Mouse (Mus musculus): ENCODE measurements at regions not wholly inside any gene's neighbourhood (a gene's known extent, or its start where the extent isn't known, plus 50 kb on each side); places are given as distances from the start of the nearest gene placed in this dataset.

DNA sequence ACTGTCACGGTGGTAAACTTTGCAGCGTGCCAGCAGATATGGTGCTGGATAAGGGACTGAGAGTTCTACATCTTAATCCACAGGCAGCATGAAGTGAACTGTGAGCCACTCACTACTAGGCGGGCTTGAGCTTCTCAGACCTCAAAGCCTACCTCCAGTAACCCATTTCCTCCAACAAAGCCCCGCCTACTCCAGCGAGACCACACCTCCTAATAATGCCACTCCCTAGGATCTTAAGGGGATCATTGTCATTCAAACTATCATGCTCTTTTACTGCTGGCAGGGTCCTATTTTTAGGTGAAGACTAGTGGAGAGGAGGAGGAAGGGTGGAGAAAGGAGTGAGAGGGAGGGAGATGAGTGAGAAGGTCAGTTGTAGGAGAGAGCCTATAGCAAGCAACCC, 122.0 kb downstream of the Mycn start:
- DNase-seq (ENCODE audit: low spot score in 2 of 2), result no peak

DNA sequence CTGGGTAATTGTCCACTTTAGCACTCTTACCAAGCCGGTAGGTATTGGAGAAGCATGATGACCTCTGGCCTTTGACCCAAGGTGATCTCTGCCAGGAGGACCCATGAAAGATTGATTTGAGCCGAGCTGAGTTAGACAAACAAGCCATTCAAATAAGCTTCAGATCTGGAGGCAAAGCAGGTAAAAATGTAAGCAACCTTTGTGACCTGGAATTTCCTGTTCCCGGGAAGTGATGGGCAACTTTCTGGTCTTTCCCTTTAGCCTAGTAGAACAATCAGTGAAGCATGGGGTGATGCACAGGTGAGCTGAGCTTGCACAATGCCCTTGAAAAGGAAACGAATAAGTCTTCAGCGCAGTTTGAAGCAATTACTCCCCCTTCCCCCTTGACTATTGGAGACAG, 127.0 kb downstream of the Mycn start:
- DNase-seq (ENCODE audit: low spot score in 2 of 2), result no peak

DNA sequence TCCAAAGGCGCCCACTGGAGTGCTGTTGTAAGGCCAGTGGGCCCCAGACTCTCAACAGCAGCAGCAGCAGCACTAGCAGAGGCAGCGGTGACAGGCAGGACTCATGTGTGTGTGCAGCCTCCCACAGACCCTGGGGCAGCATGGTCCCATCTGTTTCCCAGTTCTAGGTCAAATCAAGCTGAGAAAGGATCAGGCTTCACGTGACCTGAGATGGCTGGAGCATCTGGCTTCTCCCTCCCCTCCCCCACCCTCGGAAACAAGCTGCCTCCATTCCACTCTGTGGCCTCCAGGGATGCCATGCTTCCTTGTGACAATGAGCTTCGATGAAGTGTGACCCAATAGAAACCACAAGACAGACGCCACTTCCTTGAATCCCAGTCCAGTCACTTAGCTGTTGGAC, 128.8 kb downstream of the Mycn start:
- DNase-seq (ENCODE audit: low spot score in 2 of 2), result no peak

DNA sequence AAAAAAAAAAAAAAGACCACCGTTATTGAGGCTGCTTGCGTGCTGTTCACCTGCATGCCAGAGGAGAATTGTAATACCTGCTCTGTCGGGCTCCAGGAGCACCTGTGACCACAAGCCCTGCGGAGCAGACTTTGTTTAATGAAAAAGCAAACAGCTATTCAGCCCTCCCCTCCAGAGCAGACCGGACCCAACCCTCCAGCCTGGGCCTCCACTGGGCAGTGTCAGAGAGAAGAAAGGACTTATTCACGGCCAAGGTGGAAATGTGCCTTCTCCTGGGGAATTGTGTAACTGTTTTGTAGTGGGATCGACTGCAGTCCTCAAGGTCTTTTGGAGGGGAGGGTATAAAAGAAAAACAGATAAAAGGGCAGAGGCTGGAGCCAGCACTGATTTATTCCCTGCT, 130.8 kb downstream of the Mycn start:
- DNase-seq (ENCODE audit: low spot score in 2 of 2), result no peak

DNA sequence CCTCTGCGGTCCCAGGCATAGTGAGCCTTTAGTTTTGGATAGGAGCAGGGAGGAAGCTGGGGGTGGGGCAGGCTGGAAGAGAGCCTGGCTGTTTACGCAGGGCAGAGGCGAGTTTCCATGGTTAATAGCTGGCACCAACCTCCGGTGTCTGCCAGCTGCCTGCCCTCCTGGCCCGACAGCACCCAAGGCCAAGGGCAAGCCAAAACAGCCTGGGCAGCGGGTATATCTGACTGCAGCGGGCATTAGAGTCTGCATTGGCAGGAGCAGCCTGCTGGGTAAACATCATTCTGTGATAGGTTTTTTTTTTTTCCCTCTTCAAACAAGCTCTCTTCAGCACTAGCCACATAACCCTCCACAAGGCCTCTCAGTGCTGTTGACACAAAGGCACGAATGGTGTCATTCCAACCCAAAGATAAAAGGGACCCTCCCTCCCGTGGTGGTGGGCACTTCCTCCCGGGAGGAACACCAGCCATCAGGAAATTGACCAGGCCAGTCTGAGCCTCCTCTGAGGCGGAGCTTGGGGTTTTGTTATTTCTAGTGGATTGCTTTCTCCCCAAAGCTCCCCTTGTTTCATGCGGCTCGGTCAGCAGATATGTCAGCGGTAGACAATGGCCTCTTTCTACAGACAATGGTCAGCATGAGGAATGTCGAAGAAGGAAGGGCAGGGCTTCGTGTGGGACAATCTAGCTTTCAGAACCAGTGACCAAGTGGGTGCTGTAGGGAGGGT, 131.4 kb downstream of the Mycn start:
- peak; percentile 19 to 25 for DNase-seq (ENCODE audit: low spot score in 2 of 2)

DNA sequence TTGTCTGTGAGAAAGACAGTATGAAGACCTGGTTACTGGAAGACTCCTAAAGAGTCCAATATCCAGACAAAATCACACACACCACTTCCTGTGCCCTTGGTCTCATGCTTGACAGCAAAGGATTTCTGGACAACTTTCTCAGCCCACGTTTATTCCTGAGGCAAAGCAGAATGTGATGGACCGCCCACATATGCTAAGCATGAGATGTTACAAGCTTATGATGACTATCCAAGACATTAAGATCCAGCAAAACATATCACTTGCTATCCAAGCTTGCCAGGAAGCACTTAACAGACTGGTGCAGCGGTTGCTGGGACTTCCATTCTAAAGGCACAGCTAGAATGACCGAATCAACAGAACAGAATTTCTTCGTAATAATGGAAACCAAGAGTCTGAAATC, 133.6 kb downstream of the Mycn start:
- peak in 1 of 2 experiments; percentile 52 for DNase-seq (ENCODE audit: low spot score in 2 of 2)

DNA sequence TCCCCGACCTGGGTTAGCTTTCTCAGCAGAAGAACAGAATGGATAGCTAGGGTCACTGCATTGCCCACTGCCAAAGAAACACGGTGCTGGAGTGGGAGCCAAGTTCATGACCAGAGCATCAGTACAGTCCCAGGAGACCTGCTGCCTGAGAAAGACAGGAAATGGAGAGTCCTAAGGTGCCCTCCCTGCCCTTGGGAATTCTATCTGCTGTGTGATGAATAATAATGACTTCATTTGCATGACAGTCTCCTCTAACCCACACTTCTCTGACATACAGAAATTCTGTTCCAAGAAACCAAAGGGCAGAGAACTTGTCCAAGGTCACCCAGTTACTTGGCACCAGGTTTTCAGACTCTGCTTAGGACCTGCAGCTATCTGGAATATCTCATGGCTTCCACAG, 138.1 kb downstream of the Mycn start:
- DNase-seq (ENCODE audit: low spot score in 2 of 2), result no peak

DNA sequence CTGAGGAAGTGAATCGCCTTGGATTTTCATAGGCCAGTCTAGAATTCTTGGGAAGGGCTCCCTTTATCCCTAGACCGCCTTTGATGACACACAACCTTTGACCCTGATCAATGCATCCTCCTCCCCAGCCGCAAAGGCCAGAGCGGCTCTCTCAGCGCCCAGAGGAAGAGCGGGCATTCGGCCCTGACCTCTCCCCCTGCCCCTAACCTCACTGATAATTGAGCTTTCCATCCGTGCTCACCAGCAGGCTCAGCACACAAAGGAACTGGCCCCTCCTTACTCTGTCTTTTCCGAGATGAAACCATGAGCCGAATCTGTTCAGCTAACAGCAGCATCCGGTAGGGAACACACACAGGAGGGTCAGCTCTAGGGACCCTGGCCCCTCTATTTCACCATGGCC, 139.3 kb downstream of the Mycn start:
- DNase-seq (ENCODE audit: low spot score in 2 of 2), result no peak

DNA sequence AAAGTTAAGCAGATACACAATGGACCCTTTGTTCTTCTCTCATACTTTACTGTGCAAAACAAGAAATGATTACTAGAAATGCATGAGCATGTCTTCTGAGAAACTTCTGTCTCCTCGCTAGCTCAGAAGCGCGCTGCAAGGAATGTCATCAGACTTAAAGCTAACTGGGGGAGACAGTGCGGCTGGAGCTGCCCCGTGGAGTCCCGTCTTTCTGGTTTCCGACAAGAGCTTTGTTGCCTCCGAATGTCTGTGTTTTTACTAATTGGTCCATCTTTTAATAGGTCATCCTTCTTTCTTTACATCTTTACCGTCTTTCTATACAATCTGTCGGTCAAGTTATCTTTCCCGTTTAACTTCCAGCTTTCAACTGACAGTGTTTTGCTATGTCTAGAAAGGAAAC, 140.0 kb downstream of the Mycn start:
- no peak for DNase-seq (ENCODE audit: low spot score in 2 of 2)

DNA sequence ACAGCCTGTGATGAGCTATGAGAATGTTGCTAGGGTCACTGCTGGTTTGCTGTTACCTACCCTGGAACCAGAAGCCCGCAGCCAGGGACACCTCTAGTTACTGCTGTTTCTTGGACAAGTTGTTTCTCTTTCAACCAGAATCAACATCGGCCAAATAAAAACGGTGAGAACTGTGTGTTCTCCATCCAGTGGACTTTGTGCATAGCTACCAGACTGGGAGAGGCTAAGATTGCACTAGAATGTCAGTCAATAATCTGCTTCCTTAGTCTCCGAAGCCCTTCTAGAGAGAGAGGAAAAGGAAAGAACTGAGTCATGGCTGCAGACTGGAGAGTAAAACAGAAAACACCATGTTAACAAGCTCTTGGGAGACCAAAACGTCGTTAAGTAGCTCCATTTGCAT, 141.6 kb downstream of the Mycn start:
- no peak for DNase-seq (ENCODE audit: low spot score in 2 of 2)

DNA sequence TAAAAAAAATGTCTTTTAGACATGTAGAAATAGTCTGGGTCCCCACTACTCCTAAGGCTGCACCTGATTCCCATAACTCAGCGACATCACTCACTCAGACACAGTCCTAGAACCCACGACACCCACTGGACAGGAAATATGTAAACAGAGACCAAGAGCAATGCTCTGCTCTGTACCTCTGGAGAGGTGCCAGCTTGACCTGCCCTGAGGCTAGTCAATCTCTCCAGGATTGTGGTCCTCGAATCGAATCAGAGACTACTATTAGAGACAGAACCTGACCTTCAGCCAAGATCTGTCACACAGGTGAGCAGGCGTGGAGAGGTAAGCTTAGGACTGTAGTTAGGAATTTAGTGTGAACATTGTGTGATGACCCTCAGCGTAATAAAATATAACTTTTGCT, 152.7 kb downstream of the Mycn start:
- DNase-seq (ENCODE audit: low spot score in 2 of 2), result no peak

DNA sequence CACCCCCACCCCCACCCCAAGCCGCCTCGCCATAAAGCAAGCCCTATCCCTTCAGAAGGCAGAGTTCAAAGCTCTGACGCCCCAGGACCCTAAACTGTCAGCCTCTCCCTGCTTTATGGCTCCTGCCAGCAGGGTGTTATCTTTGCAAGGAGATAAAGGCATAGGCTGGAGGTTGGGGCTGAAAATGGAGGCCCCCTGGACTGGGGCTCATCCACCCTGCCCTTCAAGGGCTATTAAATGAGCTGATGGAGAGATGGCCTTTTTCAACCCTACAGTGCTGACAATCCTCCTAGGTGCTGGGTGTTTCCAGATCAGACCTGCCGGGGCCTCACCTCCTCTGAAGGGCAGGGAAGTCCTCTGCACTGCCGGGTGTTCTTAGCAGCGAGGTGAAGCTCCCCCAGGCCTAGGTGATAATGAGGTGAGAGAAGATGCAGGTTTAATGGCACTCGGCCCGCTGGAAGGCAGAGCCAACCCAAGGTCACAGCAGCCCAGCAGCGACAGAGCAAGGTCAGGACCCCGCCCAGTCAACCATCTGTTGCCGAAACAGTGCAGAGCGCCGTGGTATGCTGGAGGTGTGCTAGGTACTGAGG, 153.4 kb downstream of the Mycn start:
- no peak for DNase-seq (ENCODE audit: low spot score in 2 of 2)

DNA sequence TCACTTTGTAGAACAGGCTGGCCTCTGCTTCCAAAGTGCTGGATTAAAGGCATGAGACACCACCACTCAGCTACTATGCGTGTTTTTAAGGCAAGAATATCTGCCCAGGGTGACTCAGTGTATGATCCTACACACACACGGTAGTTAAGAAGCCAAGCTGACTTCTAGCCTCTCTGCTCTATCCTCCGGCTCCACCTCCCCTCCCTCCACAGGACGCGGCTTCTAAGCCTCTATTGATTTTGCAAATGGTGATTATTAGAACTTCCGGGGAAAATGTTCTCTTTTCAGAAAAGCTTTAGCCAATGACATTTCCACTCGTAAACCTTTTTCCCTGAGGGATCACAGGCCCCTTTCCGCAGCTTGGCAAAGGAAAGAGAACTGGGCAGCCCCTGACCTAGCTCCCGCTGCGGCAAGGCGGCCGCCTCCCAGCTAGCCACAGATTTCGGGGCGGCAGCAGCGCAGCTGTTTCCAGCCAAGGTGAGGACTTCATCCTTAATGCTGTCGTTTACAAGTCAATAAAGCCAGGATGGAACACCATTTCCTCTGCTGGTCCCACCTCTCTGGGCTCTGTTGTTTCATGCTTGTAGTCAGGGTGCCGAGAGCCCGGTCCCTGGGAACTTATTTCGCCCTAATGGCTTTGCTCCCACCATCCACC, 154.0 kb downstream of the Mycn start:
- no peak for DNase-seq (ENCODE audit: low spot score in 2 of 2)

DNA sequence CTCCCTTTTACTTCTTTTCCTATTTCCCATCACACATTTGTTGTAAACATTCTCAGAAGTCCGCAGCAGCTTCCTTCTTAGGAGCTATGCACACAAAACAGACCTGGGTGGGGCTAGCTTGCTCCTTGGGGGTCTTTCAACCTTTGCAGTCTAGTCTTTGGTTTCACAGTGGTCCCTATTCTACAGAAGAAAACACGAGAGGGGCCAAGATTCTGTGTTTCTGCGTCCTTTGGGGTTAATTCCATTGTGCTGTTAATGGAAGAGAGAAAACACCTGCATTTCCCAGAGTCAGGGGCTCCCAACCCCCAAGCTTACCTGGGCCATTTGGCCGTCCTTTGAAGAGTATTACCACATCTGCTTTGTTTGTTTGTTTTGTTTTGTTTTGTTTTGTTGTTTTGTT, 154.6 kb downstream of the Mycn start:
- DNase-seq (ENCODE audit: low spot score in 2 of 2), result no peak

DNA sequence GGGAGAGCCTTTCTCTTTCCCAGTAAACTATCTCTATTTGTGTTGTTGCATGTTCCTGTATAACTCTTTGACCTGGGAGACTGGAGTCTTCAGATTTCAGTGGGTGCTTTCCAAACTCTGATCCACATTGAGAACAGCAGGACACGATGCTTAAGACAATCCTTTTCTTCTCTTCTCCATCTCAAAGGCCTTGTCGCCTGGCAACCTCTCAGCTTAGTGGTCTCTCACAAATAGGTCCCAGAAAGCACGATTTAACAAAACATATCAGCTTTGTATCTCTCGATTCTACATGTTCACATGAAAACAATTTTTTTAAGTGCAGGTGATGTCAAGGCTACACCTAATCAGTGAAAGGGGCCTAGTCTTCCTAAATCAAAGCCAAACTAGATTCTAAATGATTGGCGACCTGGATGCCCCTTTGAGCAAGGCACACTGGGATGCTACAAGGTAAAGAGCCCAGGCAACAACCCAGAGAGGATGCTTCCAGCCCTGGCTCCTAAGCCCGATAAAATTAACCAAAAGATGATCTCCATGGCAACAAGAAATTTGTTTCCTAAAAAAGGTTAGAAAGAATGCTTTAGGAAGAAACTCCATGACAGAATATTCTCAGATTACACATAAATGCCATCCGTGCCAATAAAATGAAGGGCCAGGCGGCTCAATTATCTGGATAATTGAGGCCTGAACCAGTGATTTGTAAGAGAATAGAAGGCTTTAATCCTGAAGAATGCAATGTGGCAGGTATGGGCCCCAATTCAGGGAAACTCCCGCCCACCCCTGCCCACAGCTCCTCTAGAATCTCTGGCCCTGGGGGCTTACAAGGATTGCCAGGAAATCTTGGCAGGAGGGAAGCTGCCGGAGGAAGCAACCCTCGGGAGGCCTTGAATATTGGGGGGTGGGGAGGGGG, 157.8 kb downstream of the Mycn start:
- DNase-seq (ENCODE audit: low spot score in 2 of 2), result no peak

DNA sequence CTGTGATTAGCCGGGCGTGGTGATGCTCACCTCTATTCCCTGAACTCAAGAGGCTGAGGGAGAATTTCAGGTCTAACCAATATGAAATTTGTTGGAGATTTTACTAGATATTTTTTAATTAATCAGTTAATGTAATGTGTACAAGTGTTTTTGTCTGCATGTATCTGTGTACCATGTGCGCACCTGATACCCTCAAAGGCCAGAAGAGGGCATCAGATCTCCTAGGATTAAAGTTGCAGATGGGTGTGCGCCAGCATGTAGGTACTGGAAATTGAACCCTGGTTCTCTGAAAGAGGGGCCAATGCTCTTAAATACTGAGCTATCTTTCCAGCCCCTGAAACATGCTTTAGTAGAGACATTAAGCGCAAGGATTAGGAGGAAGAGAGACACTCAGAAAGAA, 160.2 kb downstream of the Mycn start:
- DNase-seq (ENCODE audit: low spot score in 2 of 2), result no peak

DNA sequence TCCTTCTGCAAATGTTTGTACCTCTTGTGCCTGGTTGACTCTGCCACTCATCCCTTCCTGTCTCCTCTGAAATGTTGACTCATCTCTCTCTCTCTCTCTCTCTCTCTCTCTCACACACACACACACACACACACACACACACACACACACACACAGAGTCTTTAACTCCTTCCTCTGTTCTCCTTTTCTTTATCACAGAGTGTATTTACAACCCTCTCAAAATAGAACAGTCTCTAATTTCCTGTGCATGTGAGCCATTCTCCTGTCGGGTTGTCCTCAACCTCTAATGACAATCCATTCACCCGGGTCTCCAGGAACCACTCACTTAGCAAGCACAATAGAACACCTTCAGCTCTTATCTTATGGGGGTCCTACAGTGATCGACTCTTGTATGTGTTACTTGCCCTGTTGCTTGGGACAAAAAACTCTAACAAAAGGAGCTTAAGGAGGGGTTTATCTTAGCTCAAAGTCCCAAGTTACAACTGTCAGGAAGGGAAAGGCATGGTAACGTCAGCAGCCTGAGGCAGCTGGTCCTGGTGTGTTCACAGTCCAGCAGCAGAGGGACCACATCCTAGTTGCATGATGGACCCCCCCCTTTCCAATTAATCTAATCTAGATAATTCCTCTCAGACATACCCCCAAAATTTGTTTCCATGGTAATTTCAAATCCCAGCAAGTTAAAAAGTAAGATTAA, 163.0 kb downstream of the Mycn start:
- DNase-seq (ENCODE audit: low spot score in 2 of 2), result no peak

DNA sequence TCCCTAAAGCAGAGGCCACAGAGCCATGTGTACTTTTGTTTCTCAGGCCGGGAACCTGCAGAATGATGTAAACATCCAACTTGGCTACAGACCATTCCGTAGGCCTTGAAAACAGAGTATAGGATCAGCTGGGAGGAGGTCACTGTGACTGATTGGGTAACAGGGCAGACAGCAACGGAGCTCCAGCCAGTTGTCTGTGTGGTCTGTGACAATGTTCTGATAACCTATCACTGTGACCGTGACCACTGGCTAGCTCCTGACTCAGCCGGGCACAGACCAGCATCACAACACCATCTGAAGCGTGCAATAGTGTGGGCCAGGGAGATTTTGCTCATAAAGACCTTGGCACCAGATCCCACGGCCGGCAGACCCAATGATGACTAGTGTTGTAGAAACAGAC, 164.3 kb downstream of the Mycn start:
- DNase-seq (ENCODE audit: low spot score in 2 of 2), result no peak

DNA sequence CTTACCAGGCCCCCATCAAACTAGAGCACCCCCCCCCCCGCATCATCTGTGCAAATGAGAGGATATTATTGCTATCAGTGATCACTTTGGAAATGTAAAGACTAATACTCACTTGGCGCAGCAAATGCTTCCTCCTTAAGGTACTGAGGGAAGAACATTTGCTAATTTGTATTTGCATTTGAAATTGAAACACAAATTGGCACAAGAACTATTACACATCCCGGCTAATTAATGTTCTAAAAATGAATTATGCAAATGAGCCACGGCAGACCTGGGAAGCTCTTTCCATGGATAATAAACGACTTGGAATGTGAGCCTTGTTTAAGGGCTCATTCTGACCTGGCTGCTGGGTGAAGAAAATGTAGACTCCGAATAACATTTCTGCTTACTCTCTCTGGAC, 164.9 kb downstream of the Mycn start:
- DNase-seq (ENCODE audit: low spot score in 2 of 2), result no peak

DNA sequence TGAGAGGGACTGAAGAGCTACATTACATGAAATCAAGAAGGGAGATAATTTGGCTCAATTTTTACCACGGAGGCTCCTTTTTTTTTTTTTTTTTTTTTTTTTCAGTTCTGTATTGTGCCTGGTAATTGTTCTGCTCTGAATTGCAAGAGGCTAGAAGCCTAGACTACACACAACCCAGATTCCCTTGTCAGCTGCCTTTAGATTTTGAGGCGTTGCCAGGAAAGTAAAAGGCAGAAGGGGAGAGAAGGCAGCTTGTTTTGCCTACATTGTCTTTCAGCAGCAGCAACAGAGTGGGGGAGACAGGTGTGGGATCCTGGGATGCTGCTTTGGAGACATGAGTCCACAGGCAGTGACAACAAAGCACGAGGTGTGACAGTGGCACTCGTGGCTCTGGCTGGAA, 170.7 kb downstream of the Mycn start:
- no peak for DNase-seq (ENCODE audit: low spot score in 2 of 2)

DNA sequence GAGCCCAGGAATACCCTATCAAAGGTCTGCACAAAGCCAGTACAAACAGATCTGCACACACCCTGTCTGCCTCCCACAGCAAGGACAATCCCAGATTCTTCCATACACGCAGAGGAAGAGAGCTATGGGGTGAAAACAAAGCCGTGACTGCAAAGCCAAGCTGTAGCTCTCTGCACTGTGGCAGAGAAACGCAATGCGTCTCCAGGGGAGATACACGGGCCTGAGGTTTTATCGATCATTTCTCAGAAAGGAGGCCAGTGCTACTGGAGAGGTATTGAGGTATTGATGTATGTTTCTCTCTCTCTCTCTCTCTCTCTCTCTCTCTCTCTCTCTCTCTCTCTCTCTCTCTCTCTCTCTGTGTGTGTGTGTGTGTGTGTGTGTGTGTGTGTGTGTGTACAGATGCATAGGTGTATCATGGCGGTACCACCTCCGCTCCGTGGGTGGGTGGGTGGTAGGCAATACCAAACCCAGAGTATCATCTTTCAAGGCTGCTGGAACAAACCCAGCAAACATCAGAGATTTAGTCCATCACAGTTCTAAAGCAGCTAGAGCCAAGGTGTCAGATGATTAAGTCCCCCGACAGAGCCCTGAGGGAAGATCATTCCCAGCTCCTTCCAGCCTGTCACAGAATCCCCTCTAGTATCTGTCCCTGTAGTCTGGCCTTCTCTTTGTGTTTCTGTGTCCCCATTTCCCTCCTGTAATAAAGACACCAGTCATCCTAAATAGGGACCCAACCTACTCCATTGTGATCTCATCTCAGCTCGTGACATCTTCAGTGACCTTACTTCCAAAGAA, 175.0 kb downstream of the Mycn start:
- no peak for DNase-seq (ENCODE audit: low spot score in 2 of 2)
